Mouse (Mus musculus): ENCODE measurements around the gene Krtap6-5.
"Not testable (repeated sequence)": the region's sequence is repeated elsewhere in the genome, so short reads cannot be mapped to it uniquely, and the experiment has no call there.

Krtap6-5 gene

DNA sequence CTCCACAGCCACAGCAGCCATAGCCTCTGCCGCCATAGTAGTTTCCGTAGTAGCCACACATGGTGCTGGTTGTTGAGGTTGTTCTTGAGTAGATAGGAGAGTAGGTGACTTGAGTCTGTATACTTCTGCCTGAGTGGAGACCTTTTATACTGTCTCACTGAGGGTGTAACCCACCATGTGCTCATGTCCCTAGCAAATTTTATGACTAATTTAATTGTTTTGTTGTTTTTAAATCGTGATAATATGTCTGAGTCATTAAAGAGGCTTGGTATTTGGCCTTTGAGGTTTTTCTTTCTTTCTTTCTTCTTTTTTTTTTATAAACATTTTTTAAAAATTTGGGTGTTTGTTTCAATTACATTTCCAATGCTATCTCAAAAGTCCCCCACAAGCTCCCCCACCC is at the start of gene Krtap6-5:
Gene Krtap6-5, minus strand, starts transcription at position 101 of the 400 bp plus-strand sequence.
- DNase-seq (ENCODE audit: low spot score in 2 of 2) = no peak

DNA sequence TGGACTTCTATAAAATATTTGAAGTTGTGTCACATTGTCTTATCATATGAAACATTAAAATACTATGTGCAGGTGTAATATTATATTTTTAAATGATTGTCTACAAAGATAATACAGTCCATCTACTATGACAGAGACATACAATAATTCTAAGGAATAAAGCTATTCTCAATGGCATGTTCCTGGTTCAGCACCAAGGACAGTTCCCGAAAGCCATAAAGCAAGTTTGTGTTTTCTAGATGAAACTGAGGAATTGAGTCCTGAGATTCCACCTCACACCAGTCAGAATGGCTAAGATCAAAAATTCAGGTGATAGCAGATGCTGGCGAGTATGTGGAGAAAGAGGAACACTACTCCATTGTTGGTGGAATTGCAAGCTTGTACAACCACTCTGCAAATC is 23.4 kb upstream of the Krtap6-5 start:
- DNase-seq (ENCODE audit: low spot score in 2 of 2) = not testable (repeated sequence)

DNA sequence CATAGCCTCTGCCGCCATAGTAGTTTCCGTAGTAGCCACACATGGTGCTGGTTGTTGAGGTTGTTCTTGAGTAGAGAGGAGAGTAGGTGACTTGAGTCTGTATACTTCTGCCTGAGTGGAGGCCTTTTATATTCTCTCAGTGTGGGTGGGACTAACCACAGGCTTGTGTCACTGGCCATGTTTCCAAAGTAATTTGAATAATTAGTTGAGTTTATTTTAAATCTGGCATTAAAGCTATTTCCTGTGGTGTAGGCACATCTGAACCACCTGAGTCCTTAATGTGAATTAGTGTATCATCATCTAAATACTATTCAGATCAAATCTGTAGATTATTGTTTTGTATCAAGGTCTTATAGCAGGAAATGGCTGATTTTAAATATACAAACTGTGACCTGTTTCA is 16.2 kb upstream of the Krtap6-5 start, which contains the start of gene 1110025L11Rik:
Gene 1110025L11Rik, minus strand, starts transcription at position 101 of the 400 bp plus-strand sequence.
- DNase-seq (ENCODE audit: low spot score in 2 of 2) = not testable (repeated sequence)

DNA sequence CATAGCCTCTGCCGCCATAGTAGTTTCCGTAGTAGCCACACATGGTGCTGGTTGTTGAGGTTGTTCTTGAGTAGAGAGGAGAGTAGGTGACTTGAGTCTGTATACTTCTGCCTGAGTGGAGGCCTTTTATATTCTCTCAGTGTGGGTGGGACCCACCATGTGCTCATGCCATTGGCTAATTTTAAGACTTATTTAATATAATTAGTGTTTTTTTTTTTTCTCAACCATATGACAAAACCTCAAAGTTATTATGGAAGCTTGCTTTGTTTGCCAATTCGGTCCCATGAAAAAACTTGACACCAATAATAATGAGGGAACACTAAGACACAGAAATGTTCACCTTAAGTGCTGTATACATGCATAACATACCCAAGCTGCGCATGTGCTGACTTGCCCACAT is 6.3 kb downstream of the Krtap6-5 start, which contains the start of gene Gm10228:
Gene Gm10228, minus strand, starts transcription at position 101 of the 400 bp plus-strand sequence.
- DNase-seq (ENCODE audit: low spot score in 2 of 2) = not testable (repeated sequence)

DNA sequence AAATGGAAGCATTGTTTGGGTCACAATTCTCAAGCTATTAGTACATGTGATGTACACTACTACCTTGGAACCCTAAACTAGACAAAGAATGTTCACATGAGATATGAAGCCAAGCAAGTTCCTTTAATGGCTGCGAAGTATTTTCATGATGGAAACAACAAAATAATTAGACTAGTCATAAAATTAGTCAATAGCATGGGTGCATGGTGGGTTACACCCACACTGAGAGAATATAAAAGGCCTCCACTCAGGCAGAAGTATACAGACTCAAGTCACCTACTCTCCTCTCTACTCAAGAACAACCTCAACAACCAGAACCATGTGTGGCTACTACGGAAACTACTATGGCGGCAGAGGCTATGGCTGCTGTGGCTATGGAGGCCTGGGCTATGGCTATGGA is 16.3 kb downstream of the Krtap6-5 start, which contains the start of gene Krtap6-1:
Gene Krtap6-1, plus strand, starts transcription at position 301 of the 400 bp plus-strand sequence.
- not testable (repeated sequence) for DNase-seq (ENCODE audit: low spot score in 2 of 2)

DNA sequence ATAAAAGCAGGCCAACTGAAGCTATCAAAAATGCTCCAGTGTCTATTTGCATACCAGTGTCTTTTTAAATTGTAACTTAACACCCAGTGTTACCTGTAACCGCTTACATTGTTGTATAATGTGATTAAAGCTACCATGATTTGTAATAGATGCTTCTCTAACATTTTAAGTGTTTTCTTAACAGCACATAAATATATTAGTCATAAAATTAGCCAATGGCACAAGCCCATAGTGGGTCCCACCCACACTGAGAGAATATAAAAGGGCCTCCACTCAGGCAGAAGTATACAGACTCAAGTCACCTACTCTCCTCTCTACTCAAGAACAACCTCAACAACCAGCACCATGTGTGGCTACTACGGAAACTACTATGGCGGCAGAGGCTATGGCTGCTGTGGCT is 32.7 kb downstream of the Krtap6-5 start, which contains the start of gene Gm10229:
Gene Gm10229, plus strand, starts transcription at position 301 of the 400 bp plus-strand sequence.
- DNase-seq (ENCODE audit: low spot score in 2 of 2) = not testable (repeated sequence)

DNA sequence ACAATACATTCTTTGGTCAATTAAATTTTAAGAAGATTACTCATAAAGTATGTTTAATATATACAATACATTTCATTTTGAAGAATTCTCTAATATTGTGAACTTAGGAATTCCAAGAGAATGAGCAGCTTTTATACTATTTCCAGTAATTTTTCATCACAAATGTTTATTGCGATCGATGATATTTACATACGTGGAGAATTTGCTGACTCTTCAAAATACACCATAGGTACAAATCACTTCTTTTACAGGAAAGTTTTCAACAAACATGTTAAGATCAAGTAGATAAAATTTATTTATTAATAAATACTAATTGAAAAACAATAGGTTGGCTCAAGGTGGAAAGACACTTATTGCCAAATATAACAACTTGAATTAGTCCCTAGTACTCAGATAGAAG is 33.7 kb downstream of the Krtap6-5 start:
- DNase-seq (ENCODE audit: low spot score in 2 of 2) = no peak

DNA sequence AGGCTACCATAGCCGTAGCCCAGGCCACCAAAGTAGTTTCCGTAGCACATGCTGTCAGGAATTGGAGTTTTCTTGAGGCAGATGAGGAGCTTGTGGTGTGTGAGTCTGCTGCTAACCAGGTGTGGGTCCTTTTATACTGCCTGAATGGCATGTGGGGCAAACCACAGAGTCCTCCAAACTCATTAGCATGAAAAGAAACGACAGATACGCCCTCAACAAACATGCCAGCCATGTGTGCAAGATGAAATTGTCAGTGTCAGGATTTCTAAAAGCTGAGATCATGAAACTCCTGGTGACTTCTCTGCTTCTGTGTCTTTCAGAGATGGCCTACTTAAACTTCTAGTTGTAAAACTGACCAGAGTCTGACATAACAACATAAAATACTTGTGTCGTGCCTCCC is 37.0 kb downstream of the Krtap6-5 start, which contains the start of gene Krtap22-2:
Gene Krtap22-2, minus strand, starts transcription at position 101 of the 400 bp plus-strand sequence.
- no peak for DNase-seq (ENCODE audit: low spot score in 2 of 2)

Data from left cerebral cortex, adult 9 months (tissue).